7 mouse cellular contexts compared by ENCODE assay signal in the genomic region with DNA sequence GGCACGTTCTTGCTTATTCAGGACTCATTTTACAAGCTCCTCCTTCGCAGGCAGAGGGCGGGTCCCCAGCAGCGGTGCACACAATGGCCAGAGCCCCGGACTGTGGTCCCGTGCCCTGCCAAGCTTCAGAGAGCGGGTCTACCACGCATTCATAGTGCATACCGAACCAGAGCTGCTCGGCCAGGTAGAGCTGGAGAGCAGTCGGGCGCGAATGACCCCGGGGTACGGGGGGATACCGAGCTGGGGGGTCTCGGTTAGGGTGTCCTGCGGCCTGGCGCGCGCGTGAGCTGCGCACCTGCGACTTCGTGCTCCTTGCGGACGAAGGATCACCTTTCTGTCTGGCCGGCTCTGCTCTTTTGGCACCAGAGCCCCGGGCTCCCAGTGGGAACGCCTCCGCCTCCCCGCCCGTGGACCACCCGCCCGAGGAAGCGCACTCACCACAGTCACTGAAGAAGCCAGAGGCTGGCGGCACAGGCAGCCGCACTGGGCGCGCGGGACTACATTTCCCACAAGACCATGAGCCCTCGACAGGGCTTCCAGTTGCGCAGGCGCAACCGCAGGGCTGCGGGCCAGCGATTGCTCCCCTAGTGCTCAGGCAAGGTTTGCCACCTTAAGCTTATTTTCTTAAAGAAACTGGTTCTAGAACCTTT. TPM values are rescaled to one million over a fixed set of nuclear protein-coding genes. Genes with fewer than 3 reads are reported as not detected.
DNase-seq lines count a peak whose midpoint lies in the region; ATAC-seq lines count a peak whose summit lies in the region.

Gene Zfp2 (minus strand): TSS at position 495 of the 650 bp plus-strand sequence.

- DNase-seq in adrenal gland, postnatal 14 days: peak; percentile 96
- peak; percentile 87 for DNase-seq in embryo, embryonic 9.5 days (ENCODE audit: extremely low spot score)
- DNase-seq in heart, adult 18-20 months: peak; percentile 91 to 94
- peak; percentile 91 for DNase-seq in kidney, adult 18-20 months
- DNase-seq in limb, embryonic 10.5 days (ENCODE audit: low spot score): peak; percentile 89
- peak; percentile 64 for DNase-seq in spleen, adult 12 weeks (ENCODE audit: low spot score)

- peak within 1 kb of the TSS; percentile 92 for H3K9ac ChIP-seq in midbrain, embryonic 12.5 days (replicated peaks)

- peaks cover 41% of the 10 kb centered on the region for H3K36me3 ChIP-seq in limb, embryonic 10.5 days
- peaks cover 33% of the 10 kb centered on the region for H3K36me3 ChIP-seq in midbrain, embryonic 12.5 days

- no peaks in the 10 kb centered on the region for H3K9me3 ChIP-seq in limb, embryonic 10.5 days (replicated peaks)
- peaks cover 23% of the 10 kb centered on the region for H3K9me3 ChIP-seq in midbrain, embryonic 12.5 days

- H3K4me3 ChIP-seq in limb, embryonic 10.5 days: peak within 1 kb of the TSS; percentile 77
- peak within 1 kb of the TSS; percentile 83 for H3K4me3 ChIP-seq in midbrain, embryonic 12.5 days

- 0 out of 2 replicates have a peak, but pooled peaks cover 3% of the 10 kb centered on the region for H3K4me1 ChIP-seq in limb, embryonic 10.5 days
- peaks cover 3% of the 10 kb centered on the region; the same call in 1 of the 2 replicates for H3K4me1 ChIP-seq in midbrain, embryonic 12.5 days

- H3K27me3 ChIP-seq in limb, embryonic 10.5 days (ENCODE audit: low read depth, poor library complexity, severe bottlenecking): no peaks in the 10 kb centered on the region
- H3K27me3 ChIP-seq in midbrain, embryonic 12.5 days: no peaks in the 10 kb centered on the region

- WGBS in limb, embryonic 10.5 days: under 1% methylated on average over 47 of the region's 47 CpGs
- under 1% methylated on average over 47 of the region's 47 CpGs for WGBS in midbrain, embryonic 12.5 days

- ATAC-seq in midbrain, embryonic 12.5 days (ENCODE audit: low FRiP score, low read depth): peak; percentile 98

- H3K4me2 ChIP-seq in midbrain, embryonic 12.5 days (replicated peaks): peak within 1 kb of the TSS; percentile 48

- H3K27ac ChIP-seq in limb, embryonic 10.5 days: peak within 1 kb of the TSS; percentile 96
- peak within 1 kb of the TSS; percentile 81 for H3K27ac ChIP-seq in midbrain, embryonic 12.5 days (replicated peaks)

RNA-seq across cellular contexts. Expression of gene Zfp2, which starts in this region (rescaled TPM):
- total RNA-seq in adrenal gland, postnatal 14 days (2021): 5.0 and 6.0 TPM in 2 replicates
- 1 to 10 TPM; 3.0 to 3.1 TPM for total RNA-seq in heart, adult 18-20 months (2021)
- polyA plus RNA-seq in limb, embryonic 10.5 days (2016; fragmentation: Nextera tagmentation; extraction: Ambion mirVana): 19.7 and 21.0 TPM in 2 replicates
- 37.4 and 40.2 TPM in 2 replicates for polyA plus RNA-seq in midbrain, embryonic 12.5 days (2016; fragmentation: Nextera tagmentation; extraction: Ambion mirVana)

Comparison
In these comparisons a context has a peak if more than half of its experiments do, and no peak if none do; other contexts are left out.
1. Peak in every context shown above with its lines: DNase-seq, ATAC-seq, H3K4me3 ChIP-seq and H3K27ac ChIP-seq.